Mouse (Mus musculus) midbrain, embryonic 12.5 days (tissue): ENCODE data around the gene Cplane1. TPM values are rescaled to one million over a fixed set of nuclear protein-coding genes. Genes with fewer than 3 reads are reported as not detected.
A peak's percentile ranks its signal among the peaks of the same experiment; 100 is the strongest.
"Not testable (repeated sequence)": the region's sequence is repeated elsewhere in the genome, so short reads cannot be mapped to it uniquely, and the experiment has no call there.

Source experiments
- ATAC-seq: fragments of 200-750 bp; cut with Nextera tagmentation; 2 replicates; pipeline ENCODE4 v1.8.0; 2017; ENCODE audit warnings: low read depth, moderate TSS enrichment, moderate library complexity; ENCODE audit not compliant: low FRiP score
- H3K27ac ChIP-seq: fragments of 300-500 bp; sonication (generic); replicated peaks from 2 replicates; pipeline ENCODE4 v1.5.1; 2016; ENCODE audit warnings: mild to moderate bottlenecking
- H3K27me3 ChIP-seq: fragments of 300-500 bp; sonication (generic); 2 replicates; pipeline ENCODE4 v1.6.1; 2016; ENCODE audit warnings: mild to moderate bottlenecking
- H3K36me3 ChIP-seq: fragments of 300-500 bp; sonication (generic); 2 replicates; pipeline ENCODE4 v1.6.1; 2016
- H3K4me1 ChIP-seq: fragments of 300-500 bp; sonication (generic); 2 replicates; pipeline ENCODE4 v1.6.1; 2016
- H3K4me2 ChIP-seq: fragments of 300-500 bp; sonication (generic); replicated peaks from 2 replicates; pipeline ENCODE4 v1.6.1; 2016; ENCODE audit warnings: mild to moderate bottlenecking, moderate library complexity
- H3K4me3 ChIP-seq: fragments of 300-500 bp; sonication (generic); 2 replicates; pipeline ENCODE4 v1.5.1; 2016; ENCODE audit warnings: mild to moderate bottlenecking
- H3K9ac ChIP-seq: fragments of 300-500 bp; sonication (generic); replicated peaks from 2 replicates; pipeline ENCODE4 v1.6.1; 2016; ENCODE audit warnings: mild to moderate bottlenecking, moderate library complexity
- H3K9me3 ChIP-seq: fragments of 300-500 bp; sonication (generic); 2 replicates; pipeline ENCODE4 v1.6.1; 2016; ENCODE audit warnings: mild to moderate bottlenecking
- WGBS: fragments of 180-500 bp; shearing (Covaris S2); methylation state at CpG from one replicate; pipeline ENCODE4 v1.1.7; 2016; 5-methylcytosine and 5-hydroxymethylcytosine counted together
- polyA plus RNA-seq: library from polyadenylated mRNA; unstranded; fragments of >200 nt; fragmentation: Nextera tagmentation; extraction: Ambion mirVana; gene quantifications from 2 replicates; pipeline ENCODE4 v1.2.1, GENCODE M21; 2016

The Cplane1 gene
- polyA plus RNA-seq = 15.2 and 18.1 TPM in 2 replicates

GRCm38 (mm10) chr15:8168591-8169265 lies at the start of gene Cplane1:
Gene Cplane1 (plus strand): TSS chr15:8169106.
- WGBS = under 1% methylated on average over 37 of the region's 47 CpGs
- peak within 1 kb of the TSS; percentile 95 for H3K9ac ChIP-seq
- H3K4me3 ChIP-seq = peak within 1 kb of the TSS; percentile 92
- H3K27ac ChIP-seq = peak within 1 kb of the TSS; percentile 92
- peaks cover 24% of the 10 kb centered on the region for H3K36me3 ChIP-seq
- peak; percentile 99 for ATAC-seq
- no peaks in the 10 kb centered on the region for H3K27me3 ChIP-seq
- no peaks in the 10 kb centered on the region for H3K9me3 ChIP-seq
- peak within 1 kb of the TSS; percentile 63 for H3K4me2 ChIP-seq
- H3K4me1 ChIP-seq = peaks cover 7% of the 10 kb centered on the region

DNA sequence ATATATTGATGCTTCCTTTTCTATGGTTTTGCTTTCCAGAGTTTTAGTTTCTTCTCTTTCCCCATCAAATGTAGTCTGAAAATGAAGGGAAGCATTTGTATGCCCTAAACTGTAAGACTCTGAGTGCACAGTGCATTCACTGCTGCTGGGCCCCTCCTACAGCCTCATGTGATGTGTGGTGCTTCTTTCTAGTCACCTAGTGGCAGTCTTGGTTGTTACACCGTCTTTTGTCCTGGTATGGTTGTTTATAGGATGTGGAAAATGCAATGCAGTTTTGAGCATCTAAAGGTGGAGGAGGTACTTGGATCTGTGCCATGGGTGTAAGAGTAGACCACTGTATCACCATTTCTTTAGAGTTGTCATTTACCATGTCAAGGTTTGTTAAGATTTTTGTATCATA lies 39.6 kb upstream of the Cplane1 start:
- H3K4me1 ChIP-seq = no peaks in the 10 kb centered on the region
- H3K27ac ChIP-seq = no peak overlapping the region

GRCm38 (mm10) chr15:8131268-8131667 lies 37.6 kb upstream of the Cplane1 start:
- Histone ChIP-seq H3K27me3 (no peaks in the 10 kb centered on the region), H3K9ac (no peak overlapping the region), H3K4me3 (no peak overlapping the region), H3K4me1 (no peaks in the 10 kb centered on the region), H3K27ac (no peak overlapping the region), H3K4me2 (no peak overlapping the region), H3K9me3 (no peaks in the 10 kb centered on the region), H3K36me3 (peaks cover 92% of the 10 kb centered on the region)
- WGBS = 97% methylated on average over 3 of the region's 3 CpGs
- ATAC-seq = no peak

More for the DNA sequence above, 39.6 kb upstream of the Cplane1 start:
- H3K4me2 ChIP-seq = no peak overlapping the region
- H3K9me3 ChIP-seq = no peaks in the 10 kb centered on the region
- no peak for ATAC-seq
- no peaks in the 10 kb centered on the region for H3K27me3 ChIP-seq
- WGBS = 65% methylated on average over 1 of the region's 1 CpGs
- H3K4me3 ChIP-seq = no peak overlapping the region
- H3K36me3 ChIP-seq = peaks cover 79% of the 10 kb centered on the region
- no peak overlapping the region for H3K9ac ChIP-seq

DNA sequence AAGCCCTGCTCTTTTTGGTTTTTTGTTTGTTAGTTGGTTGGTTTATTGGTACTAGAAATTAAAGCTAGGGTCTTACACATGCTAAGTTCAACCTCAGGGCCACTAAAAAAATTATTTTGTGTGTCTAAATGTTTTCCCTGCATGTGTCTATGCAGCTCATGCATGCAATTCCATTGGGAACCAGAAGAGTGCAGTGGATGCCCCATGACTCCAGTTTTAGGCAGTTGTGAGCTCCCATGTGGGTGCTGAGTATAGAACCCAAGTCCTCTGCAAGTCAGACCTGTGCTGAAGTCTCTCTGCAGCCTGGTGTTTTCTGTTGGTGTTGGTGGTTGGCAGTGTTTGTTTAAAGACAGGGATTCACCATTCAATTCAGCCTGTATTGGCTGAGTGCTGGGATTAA lies 37.1 kb upstream of the Cplane1 start:
- no peak overlapping the region for H3K27ac ChIP-seq
- H3K4me2 ChIP-seq = no peak overlapping the region
- H3K9me3 ChIP-seq = no peaks in the 10 kb centered on the region
- no peak overlapping the region for H3K4me3 ChIP-seq
- H3K4me1 ChIP-seq = no peaks in the 10 kb centered on the region
- no peaks in the 10 kb centered on the region for H3K27me3 ChIP-seq
- ATAC-seq = no peak
- H3K36me3 ChIP-seq = peaks cover 92% of the 10 kb centered on the region
- no peak overlapping the region for H3K9ac ChIP-seq

- no peak for ATAC-seq
- Histone ChIP-seq H3K9me3 (no peaks in the 10 kb centered on the region), H3K36me3 (peaks cover 90% of the 10 kb centered on the region), H3K4me2 (no peak overlapping the region), H3K9ac (no peak overlapping the region), H3K27me3 (no peaks in the 10 kb centered on the region), H3K4me3 (no peak overlapping the region), H3K27ac (no peak overlapping the region), H3K4me1 (no peaks in the 10 kb centered on the region)
- WGBS = 94% methylated on average over 5 of the region's 5 CpGs
Observed at GRCm38 (mm10) chr15:8135606-8136005, 33.3 kb upstream of the Cplane1 start.

DNA sequence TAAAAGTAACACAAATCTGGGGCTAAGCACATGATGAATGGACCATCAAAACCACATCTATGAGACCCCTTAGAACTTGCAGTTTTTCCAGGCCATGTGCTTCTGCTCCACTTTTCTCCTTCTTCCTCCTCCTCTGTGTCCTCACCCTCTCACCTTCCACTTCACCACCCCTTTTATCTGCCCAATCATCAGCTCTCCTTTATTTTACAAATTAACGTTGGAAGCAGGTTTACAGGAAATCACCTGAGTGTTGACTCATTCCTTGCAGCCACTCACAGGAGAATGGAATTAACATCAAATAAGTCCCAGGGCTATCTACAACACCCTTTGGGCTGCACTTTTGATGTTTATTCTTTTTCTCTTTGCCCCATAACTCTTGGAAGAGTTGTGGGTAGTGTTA lies 7.1 kb upstream of the Cplane1 start:
- Histone ChIP-seq H3K27ac (no peak overlapping the region), H3K4me1 (no peaks in the 10 kb centered on the region), H3K4me2 (no peak overlapping the region), H3K9me3 (no peaks in the 10 kb centered on the region), H3K36me3 (peaks cover 36% of the 10 kb centered on the region), H3K4me3 (no peak overlapping the region), H3K27me3 (no peaks in the 10 kb centered on the region), H3K9ac (no peak overlapping the region)
- no peak for ATAC-seq
- 77% methylated on average over 1 of the region's 1 CpGs for WGBS

DNA sequence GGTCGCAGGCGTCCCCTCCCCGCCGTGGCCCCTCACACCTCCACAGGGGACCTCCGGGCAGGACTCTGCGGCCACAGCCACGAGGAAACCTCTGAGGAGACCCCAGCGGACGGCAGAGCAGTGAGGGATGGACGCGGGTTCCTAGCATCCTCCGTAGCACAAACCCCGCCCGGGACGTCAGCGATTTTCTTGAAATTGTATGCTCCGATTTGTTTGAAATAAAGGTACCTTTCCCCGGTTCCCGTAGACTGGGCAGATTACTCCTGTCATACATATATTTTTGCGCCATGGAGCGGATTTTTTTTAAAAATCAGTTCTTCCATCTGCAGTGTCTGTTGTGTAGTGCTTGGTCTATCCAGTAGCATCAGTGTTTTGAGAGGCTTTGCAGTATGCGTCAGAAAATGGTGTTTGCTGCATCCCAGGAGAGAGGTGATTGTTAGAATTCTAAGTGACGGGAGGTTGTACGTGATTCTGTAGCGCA lies 400 bp downstream of the Cplane1 start:
- H3K36me3 ChIP-seq = peaks cover 24% of the 10 kb centered on the region
- under 1% methylated on average over 25 of the region's 25 CpGs for WGBS

DNA sequence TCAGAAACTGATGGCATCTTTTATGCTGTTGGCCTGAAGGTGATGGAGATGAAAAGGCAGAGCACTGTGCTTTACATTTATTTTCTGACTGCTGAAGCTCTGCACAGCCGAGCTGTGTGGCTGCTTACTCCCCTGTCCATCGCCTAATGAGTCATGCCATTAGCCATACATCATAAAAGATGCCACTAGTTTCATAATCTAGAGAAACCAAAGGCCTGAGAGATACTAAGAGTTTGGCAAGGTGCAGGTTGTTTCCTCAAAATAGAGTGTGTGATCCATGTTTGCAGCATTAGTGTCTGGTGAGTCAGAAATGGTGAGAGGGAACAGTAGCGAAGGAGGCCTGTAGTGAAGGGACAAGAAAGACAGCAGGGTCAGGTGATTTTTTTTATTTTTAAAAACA lies 20.7 kb downstream of the Cplane1 start:
- no peak for ATAC-seq
- 89% methylated on average over 3 of the region's 3 CpGs for WGBS
- H3K4me3 ChIP-seq = no peak overlapping the region
- no peak overlapping the region for H3K4me2 ChIP-seq
- no peak overlapping the region for H3K9ac ChIP-seq
- H3K27ac ChIP-seq = no peak overlapping the region
- H3K4me1 ChIP-seq = no peaks in the 10 kb centered on the region
- no peaks in the 10 kb centered on the region for H3K27me3 ChIP-seq
- H3K36me3 ChIP-seq = peaks cover 70% of the 10 kb centered on the region
- no peaks in the 10 kb centered on the region for H3K9me3 ChIP-seq

More for the DNA sequence above, 400 bp downstream of the Cplane1 start:
- H3K9me3 ChIP-seq = no peaks in the 10 kb centered on the region
- no peaks in the 10 kb centered on the region for H3K27me3 ChIP-seq
- H3K4me2 ChIP-seq = peak overlapping the region; percentile 63
- peak; percentile 86 for ATAC-seq
- peak overlapping the region; percentile 92 for H3K4me3 ChIP-seq
- peak overlapping the region; percentile 92 for H3K27ac ChIP-seq
- peak overlapping the region; percentile 95 for H3K9ac ChIP-seq
- H3K4me1 ChIP-seq = peaks cover 7% of the 10 kb centered on the region

DNA sequence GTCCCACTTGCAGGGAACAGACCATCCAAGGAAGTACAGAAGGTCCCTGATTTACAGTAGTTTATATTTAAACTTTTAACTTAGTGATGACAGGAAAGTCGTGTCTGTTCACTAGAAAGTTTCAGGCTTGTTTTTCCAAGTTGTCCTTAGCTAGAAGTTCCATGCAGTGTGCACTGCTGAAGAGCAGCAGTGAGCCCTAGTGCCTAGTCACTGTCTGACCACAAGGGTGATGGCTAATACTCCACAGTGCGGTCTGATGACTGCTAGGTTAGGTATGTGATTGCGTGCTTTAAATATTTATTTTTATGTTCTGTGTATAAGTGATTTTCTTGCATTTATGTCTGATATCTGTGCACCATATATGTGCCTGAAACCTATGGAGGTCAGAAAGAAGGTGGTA lies 21.5 kb downstream of the Cplane1 start:
- no peaks in the 10 kb centered on the region for H3K9me3 ChIP-seq
- peaks cover 79% of the 10 kb centered on the region for H3K36me3 ChIP-seq
- ATAC-seq = no peak
- H3K9ac ChIP-seq = no peak overlapping the region
- no peaks in the 10 kb centered on the region for H3K4me1 ChIP-seq
- H3K4me3 ChIP-seq = no peak overlapping the region
- no peaks in the 10 kb centered on the region for H3K27me3 ChIP-seq
- no peak overlapping the region for H3K4me2 ChIP-seq
- H3K27ac ChIP-seq = no peak overlapping the region
- 90% methylated on average over 3 of the region's 3 CpGs for WGBS

DNA sequence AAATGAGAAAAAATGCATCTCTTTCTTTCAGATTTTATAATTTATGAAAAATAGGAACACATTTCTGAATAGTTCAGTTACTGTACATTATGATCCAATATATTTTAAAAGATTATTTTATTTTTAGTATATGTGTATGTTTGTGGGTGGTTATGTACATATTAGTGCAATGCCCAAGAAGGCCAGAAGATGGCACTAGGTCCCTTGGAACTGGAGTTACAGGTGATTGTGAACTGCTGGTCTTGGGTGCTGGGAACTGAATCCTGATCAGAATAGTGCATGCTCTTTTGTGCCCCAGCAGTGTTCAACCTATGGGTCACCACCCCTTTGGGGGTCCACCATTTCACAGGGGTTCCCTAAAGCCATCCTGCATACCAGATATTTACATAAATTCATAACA lies 31.4 kb downstream of the Cplane1 start:
- Histone ChIP-seq H3K9me3 (no peaks in the 10 kb centered on the region), H3K9ac (no peak overlapping the region), H3K4me2 (no peak overlapping the region), H3K36me3 (peaks cover 71% of the 10 kb centered on the region), H3K27ac (no peak overlapping the region), H3K4me1 (no peaks in the 10 kb centered on the region), H3K27me3 (no peaks in the 10 kb centered on the region), H3K4me3 (no peak overlapping the region)
- no peak for ATAC-seq

- Histone ChIP-seq H3K9me3 (no peaks in the 10 kb centered on the region), H3K4me3 (no peak overlapping the region), H3K27me3 (no peaks in the 10 kb centered on the region), H3K27ac (no peak overlapping the region), H3K9ac (no peak overlapping the region), H3K36me3 (peaks cover 57% of the 10 kb centered on the region), H3K4me1 (no peaks in the 10 kb centered on the region), H3K4me2 (no peak overlapping the region)
- WGBS = 92% methylated on average over 6 of the region's 6 CpGs
- ATAC-seq = no peak
Observed at GRCm38 (mm10) chr15:8208362-8208761, 39.5 kb downstream of the Cplane1 start.

GRCm38 (mm10) chr15:8214811-8215210 lies 45.9 kb downstream of the Cplane1 start:
- Histone ChIP-seq H3K4me3 (no peak overlapping the region), H3K9ac (no peak overlapping the region), H3K27ac (no peak overlapping the region), H3K36me3 (peaks cover 58% of the 10 kb centered on the region), H3K4me1 (no peaks in the 10 kb centered on the region), H3K9me3 (no peaks in the 10 kb centered on the region), H3K27me3 (no peaks in the 10 kb centered on the region), H3K4me2 (no peak overlapping the region)
- WGBS = 94% methylated on average over 13 of the region's 13 CpGs
- ATAC-seq = no peak

DNA sequence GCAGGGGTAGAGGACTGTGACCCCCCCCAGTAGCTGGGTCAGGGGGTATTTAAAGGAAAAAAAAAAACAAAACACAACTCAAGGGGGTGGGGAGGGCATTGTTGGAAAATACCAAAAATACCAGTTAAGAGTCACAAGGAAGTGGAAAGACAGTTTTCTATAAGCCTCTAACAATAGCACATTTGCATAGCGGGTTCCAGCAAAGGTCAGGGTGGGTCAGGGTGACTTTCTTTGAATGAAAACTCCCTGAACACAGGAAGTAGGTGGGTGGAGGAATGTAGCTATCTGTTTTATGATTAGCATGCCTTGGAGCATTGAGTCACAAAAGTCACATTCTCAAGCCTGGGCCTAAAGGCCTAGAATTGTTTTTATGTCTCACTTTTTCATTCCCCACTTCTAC lies 65.3 kb downstream of the Cplane1 start:
- H3K4me1 ChIP-seq, H3K9ac ChIP-seq, H3K4me3 ChIP-seq, ATAC-seq, H3K9me3 ChIP-seq, H3K27me3 ChIP-seq, H3K4me2 ChIP-seq, H3K27ac ChIP-seq: not testable (repeated sequence)
- peaks cover 90% of the 10 kb centered on the region for H3K36me3 ChIP-seq
- 96% methylated on average over 1 of the region's 1 CpGs for WGBS
